Mouse (Mus musculus) left cerebral cortex, postnatal 25 days (tissue): Measurements from ENCODE around the gene Olfr1412. TPM values are rescaled to one million over a fixed set of nuclear protein-coding genes. Genes with fewer than 3 reads are reported as not detected.

Source experiments
- DNase-seq, 2 experiments: peaks; one replicate each; pipeline ENCODE4 v3.0.0; 2022; ENCODE audit warnings: low spot score in 2 of 2, mixed read lengths in 1 of 2
- intact Hi-C: fragments of 180-260 bp; cut with DNase I; formaldehyde crosslinking; loops from one replicate; pipeline ENCODE4 v1.15.1; 2025
- total RNA-seq, 2 experiments: library from RNA; stranded (reverse); gene quantifications; 2 replicates each; pipeline ENCODE4 v1.2.3; 2021

Gene Olfr1412
- total RNA-seq, result not detected

- no peak for DNase-seq
- intact Hi-C loops, result no loop called here
Observed at GRCm38 (mm10) chr1:92585479-92585878, at the start of gene Olfr1412. Olfr1412 (plus strand) TSS chr1:92585779.

GRCm38 (mm10) chr1:92536972-92537371 lies 48.6 kb upstream of the Olfr1412 start:
- no peak for DNase-seq
- intact Hi-C loops, result loop anchor here (5.0 kb wide), 1 partner anchor 70 kb away; the partner anchor contains the start of gene Olfr1410

- DNase-seq, result peak in 1 of 2 experiments; percentile 53
- intact Hi-C loops, result loop anchor here (5.0 kb wide), 1 partner anchor 68 kb away; the partner anchor contains the start of gene Olfr1410
Observed at GRCm38 (mm10) chr1:92539071-92539470, 46.5 kb upstream of the Olfr1412 start.

GRCm38 (mm10) chr1:92545929-92546328 lies 39.6 kb upstream of the Olfr1412 start:
- DNase-seq, result no peak
- intact Hi-C loops, result no loop called here

- DNase-seq, result no peak
- intact Hi-C loops, result no loop called here
Observed at GRCm38 (mm10) chr1:92571022-92571421, 14.6 kb upstream of the Olfr1412 start, which contains the start of gene Olfr1413. Olfr1413 (plus strand) TSS chr1:92571322.

- DNase-seq, result no peak
- intact Hi-C loops, result no loop called here
Observed at GRCm38 (mm10) chr1:92594111-92594510, 8.5 kb downstream of the Olfr1412 start, which contains the start of gene Olfr1411. Olfr1411 (plus strand) TSS chr1:92594411.

GRCm38 (mm10) chr1:92596019-92596418 lies 10.4 kb downstream of the Olfr1412 start:
- DNase-seq, result no peak
- intact Hi-C loops, result no loop called here

GRCm38 (mm10) chr1:92605482-92605881 lies 19.9 kb downstream of the Olfr1412 start, which contains the start of gene Olfr1410:
Olfr1410 (plus strand) TSS chr1:92605782.
- intact Hi-C loops, result loop anchor here (5.0 kb wide), 1 partner anchor 68 kb away; no protein-coding TSS in a partner anchor
- no peak for DNase-seq

- DNase-seq, result no peak
- intact Hi-C loops, result loop anchor here (5.0 kb wide), 1 partner anchor 70 kb away; no protein-coding TSS in a partner anchor
Observed at GRCm38 (mm10) chr1:92607711-92608110, 22.1 kb downstream of the Olfr1412 start.

- intact Hi-C loops, result loop anchor here (1.0 to 5.0 kb wide), 2 partner anchors 90 to 139 kb away; partner anchors contain the start of gene Ndufa10
- peak; percentile 61 to 71 for DNase-seq
Observed at GRCm38 (mm10) chr1:92611008-92611407, 25.4 kb downstream of the Olfr1412 start.

GRCm38 (mm10) chr1:92613175-92613574 lies 27.6 kb downstream of the Olfr1412 start:
- no peak for DNase-seq
- intact Hi-C loops, result loop anchor here (5.0 kb wide), 1 partner anchor 141 kb away; the partner anchor contains the start of gene Ndufa10

GRCm38 (mm10) chr1:92614516-92614915 lies 28.9 kb downstream of the Olfr1412 start:
- intact Hi-C loops, result loop anchor here (2.0 to 5.0 kb wide), 2 partner anchors 34 to 142 kb away; partner anchors contain the start of genes Ndufa10 and Otos
- DNase-seq, result peak in 1 of 2 experiments; percentile 52

GRCm38 (mm10) chr1:92616046-92616445 lies 30.5 kb downstream of the Olfr1412 start:
- intact Hi-C loops, result no loop called here
- no peak for DNase-seq

- intact Hi-C loops, result no loop called here
- no peak for DNase-seq
Observed at GRCm38 (mm10) chr1:92617488-92617887, 31.9 kb downstream of the Olfr1412 start, which contains the start of gene Olfr12. Olfr12 (plus strand) TSS chr1:92617788.

GRCm38 (mm10) chr1:92618360-92618759 lies 32.8 kb downstream of the Olfr1412 start:
- intact Hi-C loops, result no loop called here
- DNase-seq, result no peak

GRCm38 (mm10) chr1:92628227-92628626 lies 42.6 kb downstream of the Olfr1412 start:
- no peak for DNase-seq
- intact Hi-C loops, result no loop called here

GRCm38 (mm10) chr1:92632196-92632595 lies 46.6 kb downstream of the Olfr1412 start:
- no peak for DNase-seq
- intact Hi-C loops, result no loop called here

- DNase-seq, result no peak
- intact Hi-C loops, result no loop called here
Observed at GRCm38 (mm10) chr1:92632948-92633347, 47.4 kb downstream of the Olfr1412 start.

GRCm38 (mm10) chr1:92633726-92634125 lies 48.1 kb downstream of the Olfr1412 start:
- intact Hi-C loops, result no loop called here
- no peak for DNase-seq

- no peak for DNase-seq
- intact Hi-C loops, result no loop called here
Observed at GRCm38 (mm10) chr1:92634569-92634968, 49.0 kb downstream of the Olfr1412 start.

- DNase-seq, result no peak
Observed at GRCm38 (mm10) chr1:92634976-92635599, 49.5 kb downstream of the Olfr1412 start.

More at GRCm38 (mm10) chr1:92634976-92635599, 49.5 kb downstream of the Olfr1412 start:
- intact Hi-C loops, result no loop called here
